Comparison of ENCODE assay signal across 10 mouse cellular contexts in genomic region chr10:67320207-67320859, GRCm38 (mm10). TPM values are rescaled to one million over a fixed set of nuclear protein-coding genes. Genes with fewer than 3 reads are reported as not detected.
DNase-seq lines count a peak whose midpoint lies in the region; ATAC-seq and TF ChIP-seq lines count a peak whose summit lies in the region.
"Had no signal": no experiment of that assay in that cellular context is flagged by ENCODE, and none has a peak within 500 bp of the region (broad histone marks: within the 10 kb centered on the region; RNA-seq: fewer than 3 reads in every experiment).

No protein-coding gene starts in this region.

- no peak; the same call in 1 of the 2 replicates for ATAC-seq in forebrain, embryonic 11.5 days (replicated peaks; ENCODE audit: low FRiP score)
- ATAC-seq in embryonic facial prominence, embryonic 11.5 days (replicated peaks; ENCODE audit: insufficient number of reproducible peaks, low FRiP score, low TSS enrichment, low read depth): no peak
- no peak for ATAC-seq in megakaryocyte progenitor cell, adult 5-6 weeks (replicated peaks; ENCODE audit: poor library complexity)

- H3K27me3 ChIP-seq in forebrain, embryonic 10.5 days (ENCODE audit: poor library complexity, severe bottlenecking): peaks cover 68% of the 10 kb centered on the region
- H3K27me3 ChIP-seq in forebrain, embryonic 11.5 days (ENCODE audit: control insufficient read depth, insufficient read depth, low read length): peaks cover 4% of the 10 kb centered on the region; the same call in 1 of the 2 replicates
- peaks cover 8% of the 10 kb centered on the region for H3K27me3 ChIP-seq in embryonic facial prominence, embryonic 11.5 days (ENCODE audit: control insufficient read depth, insufficient read depth, low read length)
- peaks cover 66% of the 10 kb centered on the region for H3K27me3 ChIP-seq in midbrain, embryonic 10.5 days (ENCODE audit: low read depth, poor library complexity, severe bottlenecking)
- H3K27me3 ChIP-seq in cerebellum, adult 2 months (ENCODE audit: control insufficient read depth, insufficient read depth, low read length): no peaks in the 10 kb centered on the region

- no peak for TF ChIP-seq CTCF in cerebellum, adult 2 months (IDR thresholded peaks at IDR 0.05; ENCODE audit: borderline replicate concordance, insufficient read depth, low read depth, low read length)

- 7% methylated on average over 17 of the region's 17 CpGs for WGBS in forebrain, embryonic 10.5 days
- WGBS in forebrain, embryonic 11.5 days: 8% methylated on average over 17 of the region's 17 CpGs
- WGBS in embryonic facial prominence, embryonic 11.5 days: 11% methylated on average over 17 of the region's 17 CpGs
- WGBS in midbrain, embryonic 10.5 days: 8% methylated on average over 17 of the region's 17 CpGs
- WGBS in cerebellum, adult 2 months: 27% methylated on average over 17 of the region's 17 CpGs

- H3K4me2 ChIP-seq in forebrain, embryonic 11.5 days (ENCODE audit: low read depth, low read length, severe bottlenecking): no peak overlapping the region
- 0 out of 2 replicates have a peak overlapping the region, but pooled peaks have one; percentile 10 for H3K4me2 ChIP-seq in embryonic facial prominence, embryonic 11.5 days (ENCODE audit: low read depth, low read length)

- H3K36me3 ChIP-seq in forebrain, embryonic 10.5 days (replicated peaks): no peaks in the 10 kb centered on the region
- H3K36me3 ChIP-seq in forebrain, embryonic 11.5 days (ENCODE audit: control insufficient read depth, insufficient read depth, low read length): no peaks in the 10 kb centered on the region
- no peaks in the 10 kb centered on the region for H3K36me3 ChIP-seq in embryonic facial prominence, embryonic 11.5 days (replicated peaks; ENCODE audit: control insufficient read depth, insufficient read depth, low read depth, low read length)
- H3K36me3 ChIP-seq in midbrain, embryonic 10.5 days: no peaks in the 10 kb centered on the region

- H3K27ac ChIP-seq in forebrain, embryonic 10.5 days: no peak overlapping the region
- H3K27ac ChIP-seq in forebrain, embryonic 11.5 days (ENCODE audit: low read depth, low read length): no peak overlapping the region
- no peak overlapping the region for H3K27ac ChIP-seq in embryonic facial prominence, embryonic 11.5 days (replicated peaks; ENCODE audit: low read depth, low read length)
- H3K27ac ChIP-seq in midbrain, embryonic 10.5 days (replicated peaks): no peak overlapping the region; the same call in 1 of the 2 replicates
- no peak overlapping the region for H3K27ac ChIP-seq in cerebellum, adult 2 months (ENCODE audit: insufficient read depth, low read length)

- H3K4me1 ChIP-seq in forebrain, embryonic 10.5 days: peaks cover 19% of the 10 kb centered on the region
- peaks cover 3% of the 10 kb centered on the region; the same call in 1 of the 2 replicates for H3K4me1 ChIP-seq in forebrain, embryonic 11.5 days (replicated peaks; ENCODE audit: control insufficient read depth, insufficient read depth, low read length)
- H3K4me1 ChIP-seq in embryonic facial prominence, embryonic 11.5 days (ENCODE audit: control insufficient read depth, insufficient read depth, low read length): no peaks in the 10 kb centered on the region
- peaks cover 29% of the 10 kb centered on the region for H3K4me1 ChIP-seq in midbrain, embryonic 10.5 days
- no peaks in the 10 kb centered on the region for H3K4me1 ChIP-seq in cerebellum, adult 2 months (ENCODE audit: control insufficient read depth, insufficient read depth, low read length)

- no peak for DNase-seq in forebrain, embryonic 10.5 days (ENCODE audit: extremely low spot score, low spot score)
- DNase-seq in forebrain, embryonic 11.5 days (ENCODE audit: low spot score): no peak
- DNase-seq in left cerebral cortex, adult 18-20 months (ENCODE audit: low spot score in 2 of 2): peak; percentile 15 to 25
- DNase-seq in left cerebral cortex, postnatal 10 days (ENCODE audit: extremely low spot score in 1 of 2, low spot score in 2 of 2): no peak
- DNase-seq in embryonic facial prominence, embryonic 11.5 days (ENCODE audit: low spot score): no peak
- DNase-seq in midbrain, embryonic 10.5 days (ENCODE audit: low spot score): peak; percentile 22
- no peak for DNase-seq in cerebellum, adult 2 months
- DNase-seq: cerebellum, adult 9-10 months; lung, postnatal 36 days had no signal

- H3K4me3 ChIP-seq in forebrain, embryonic 10.5 days: peak overlapping the region; percentile 34
- no peak overlapping the region for H3K4me3 ChIP-seq in forebrain, embryonic 11.5 days (ENCODE audit: low read depth, low read length)
- H3K4me3 ChIP-seq in embryonic facial prominence, embryonic 11.5 days (ENCODE audit: low read depth, low read length): no peak overlapping the region
- H3K4me3 ChIP-seq in midbrain, embryonic 10.5 days: peak overlapping the region; percentile 37
- H3K4me3 ChIP-seq in cerebellum, adult 2 months (replicated peaks; ENCODE audit: insufficient read depth, low read depth, low read length): no peak overlapping the region

- intact Hi-C loops in left cerebral cortex, postnatal 10 days (cut with DNase I): no loop called here

- H3K9me3 ChIP-seq in forebrain, embryonic 10.5 days: no peaks in the 10 kb centered on the region
- no peaks in the 10 kb centered on the region for H3K9me3 ChIP-seq in forebrain, embryonic 11.5 days (ENCODE audit: control insufficient read depth, low read length)
- no peaks in the 10 kb centered on the region for H3K9me3 ChIP-seq in embryonic facial prominence, embryonic 11.5 days (replicated peaks; ENCODE audit: control insufficient read depth, low read length)
- H3K9me3 ChIP-seq in midbrain, embryonic 10.5 days (replicated peaks): no peaks in the 10 kb centered on the region

- no peak overlapping the region for H3K9ac ChIP-seq in forebrain, embryonic 11.5 days (ENCODE audit: low read length)
- no peak overlapping the region for H3K9ac ChIP-seq in embryonic facial prominence, embryonic 11.5 days (replicated peaks; ENCODE audit: low read length)

- TF ChIP-seq POLR2A in cerebellum, adult 2 months (IDR thresholded peaks at IDR 0.05; ENCODE audit: borderline replicate concordance, insufficient read depth, low read length): no peak

RNA-seq across cellular contexts. Expression of gene Nrbf2, which starts 35.2 kb away (rescaled TPM):
- polyA plus RNA-seq in forebrain, embryonic 10.5 days (2016; fragmentation: Nextera tagmentation; extraction: Ambion mirVana): 35.9 and 38.8 TPM in 2 replicates
- 42.0 and 44.3 TPM in 2 replicates for polyA plus RNA-seq in forebrain, embryonic 11.5 days (2014; fragmentation: Nextera tagmentation; extraction: Ambion mirVana)
- 10 to 100 TPM; 18.6 to 19.0 TPM for total RNA-seq in left cerebral cortex, adult 18-20 months (2021)
- total RNA-seq in left cerebral cortex, postnatal 10 days (2021): 10 to 100 TPM; 13.9 to 15.8 TPM
- polyA plus RNA-seq in embryonic facial prominence, embryonic 11.5 days (2014; fragmentation: Nextera tagmentation; extraction: Ambion mirVana): 47.3 and 48.1 TPM in 2 replicates
- 38.7 and 40.5 TPM in 2 replicates for polyA plus RNA-seq in midbrain, embryonic 10.5 days (2016; fragmentation: Nextera tagmentation; extraction: Ambion mirVana)
- 21.3 and 22.4 TPM in 2 replicates for polyA plus RNA-seq in cerebellum, adult 2 months (2012; rRNA removed)
- total RNA-seq in megakaryocyte progenitor cell, adult 5-6 weeks (2015): 32.2 and 33.6 TPM in 2 replicates
- total RNA-seq in megakaryocyte progenitor cell, adult 5-6 weeks (2017): 13.2 and 21.9 TPM in 2 replicates

Comparison
In these comparisons a context has a peak if more than half of its experiments do, and no peak if none do; other contexts are left out.
1. DNase-seq: peak in left cerebral cortex, adult 18-20 months (2 of 2) and midbrain, embryonic 10.5 days (single experiment); none in forebrain, embryonic 10.5 days (single experiment), forebrain, embryonic 11.5 days (single experiment), left cerebral cortex, postnatal 10 days (0 of 2), embryonic facial prominence, embryonic 11.5 days (single experiment) and cerebellum, adult 2 months (0 of 2).
2. H3K4me3 ChIP-seq: peak in forebrain, embryonic 10.5 days (single experiment) and midbrain, embryonic 10.5 days (single experiment); none in forebrain, embryonic 11.5 days (single experiment), embryonic facial prominence, embryonic 11.5 days (single experiment) and cerebellum, adult 2 months (single experiment).